8 mouse cellular contexts compared by ENCODE assay signal in genomic region chr10:115323295-115323694, GRCm38 (mm10). TPM values are rescaled to one million over a fixed set of nuclear protein-coding genes. Genes with fewer than 3 reads are reported as not detected.
DNase-seq lines count a peak whose midpoint lies in the region; ATAC-seq lines count a peak whose summit lies in the region.

No protein-coding gene starts in this region.

- H3K4me2 ChIP-seq in intestine, embryonic 14.5 days (ENCODE audit: low read length) = no peak overlapping the region
- no peak overlapping the region for H3K4me2 ChIP-seq in intestine, embryonic 16.5 days (ENCODE audit: low read depth, low read length)
- no peak overlapping the region for H3K4me2 ChIP-seq in midbrain, embryonic 14.5 days (ENCODE audit: low read length)

- H3K36me3 ChIP-seq in intestine, embryonic 14.5 days (ENCODE audit: control insufficient read depth, insufficient read depth, low read length) = no peaks in the 10 kb centered on the region
- H3K36me3 ChIP-seq in intestine, embryonic 16.5 days (ENCODE audit: control insufficient read depth, insufficient read depth, low read length) = no peaks in the 10 kb centered on the region
- H3K36me3 ChIP-seq in midbrain, embryonic 14.5 days (ENCODE audit: control insufficient read depth, insufficient read depth, low read length) = no peaks in the 10 kb centered on the region

- no peak overlapping the region for H3K27ac ChIP-seq in intestine, embryonic 14.5 days (ENCODE audit: low read depth)
- H3K27ac ChIP-seq in intestine, embryonic 16.5 days (ENCODE audit: low read length) = no peak overlapping the region
- no peak overlapping the region for H3K27ac ChIP-seq in midbrain, embryonic 14.5 days (replicated peaks; ENCODE audit: low read depth, low read length)

- H3K4me3 ChIP-seq in intestine, embryonic 14.5 days (ENCODE audit: low read depth, low read length) = no peak overlapping the region
- no peak overlapping the region for H3K4me3 ChIP-seq in intestine, embryonic 16.5 days (ENCODE audit: low read length)
- no peak overlapping the region for H3K4me3 ChIP-seq in midbrain, embryonic 14.5 days (replicated peaks; ENCODE audit: low read depth, low read length)

- no peak overlapping the region for H3K9ac ChIP-seq in intestine, embryonic 14.5 days (ENCODE audit: low read length)
- no peak overlapping the region for H3K9ac ChIP-seq in intestine, embryonic 16.5 days (ENCODE audit: low read depth, low read length)
- H3K9ac ChIP-seq in midbrain, embryonic 14.5 days (replicated peaks; ENCODE audit: low read length) = no peak overlapping the region

- no peaks in the 10 kb centered on the region for H3K4me1 ChIP-seq in intestine, embryonic 14.5 days (replicated peaks; ENCODE audit: control insufficient read depth, insufficient read depth, low read length)
- H3K4me1 ChIP-seq in intestine, embryonic 16.5 days (ENCODE audit: control insufficient read depth, insufficient read depth, low read length) = no peaks in the 10 kb centered on the region
- H3K4me1 ChIP-seq in midbrain, embryonic 14.5 days (ENCODE audit: control insufficient read depth, insufficient read depth, low read length) = no peaks in the 10 kb centered on the region

- intact Hi-C loops in heart, postnatal 36 days (cut with DNase I) = loop anchor here (2.0 kb wide), 3 partner anchors 38 to 294 kb away; partner anchors contain the start of genes Thap2 and Zfc3h1

- peak; percentile 78 for DNase-seq in intestine, embryonic 14.5 days (ENCODE audit: low spot score)
- peak; percentile 87 for DNase-seq in brain, adult 2 months (ENCODE audit: low read depth, low spot score)
- DNase-seq in heart, postnatal 36 days = peak; percentile 76 to 80
- peak; percentile 55 to 64 for DNase-seq in layer of hippocampus, postnatal 36 days
- DNase-seq in midbrain, embryonic 14.5 days = peak; percentile 89
- peak; percentile 50 to 66 for DNase-seq in spleen, postnatal 36 days (ENCODE audit: low spot score in 2 of 2)

- H3K27me3 ChIP-seq in intestine, embryonic 14.5 days (replicated peaks; ENCODE audit: control insufficient read depth, insufficient read depth, low read length) = no peaks in the 10 kb centered on the region
- no peaks in the 10 kb centered on the region for H3K27me3 ChIP-seq in intestine, embryonic 16.5 days (replicated peaks; ENCODE audit: control insufficient read depth, insufficient read depth, low read length)
- no peaks in the 10 kb centered on the region for H3K27me3 ChIP-seq in midbrain, embryonic 14.5 days (ENCODE audit: control insufficient read depth, insufficient read depth, low read length)

- WGBS in intestine, embryonic 14.5 days = 10% methylated on average over 6 of the region's 6 CpGs
- 9% methylated on average over 6 of the region's 6 CpGs for WGBS in intestine, embryonic 16.5 days
- 8% methylated on average over 6 of the region's 6 CpGs for WGBS in midbrain, embryonic 14.5 days

- H3K9me3 ChIP-seq in intestine, embryonic 14.5 days (ENCODE audit: control insufficient read depth, low read length) = no peaks in the 10 kb centered on the region
- H3K9me3 ChIP-seq in intestine, embryonic 16.5 days (ENCODE audit: control insufficient read depth, low read length) = no peaks in the 10 kb centered on the region
- no peaks in the 10 kb centered on the region for H3K9me3 ChIP-seq in midbrain, embryonic 14.5 days (ENCODE audit: control insufficient read depth, low read length)

- no peak for ATAC-seq in intestine, embryonic 14.5 days (replicated peaks; ENCODE audit: low FRiP score, low TSS enrichment, low read depth)
- no peak for ATAC-seq in intestine, embryonic 16.5 days
- ATAC-seq in erythroblast, adult 5-6 weeks (replicated peaks; ENCODE audit: low FRiP score, poor library complexity, severe bottlenecking) = peak; percentile 88
- ATAC-seq in midbrain, embryonic 14.5 days (ENCODE audit: low FRiP score, low TSS enrichment) = no peak

RNA-seq across cellular contexts. Expression of gene Rab21, which starts 7.9 kb away (rescaled TPM):
- 6.9 and 7.5 TPM in 2 replicates for polyA plus RNA-seq in intestine, embryonic 14.5 days (2014; fragmentation: Nextera tagmentation; extraction: Ambion mirVana)
- 4.7 and 5.1 TPM in 2 replicates for polyA plus RNA-seq in intestine, embryonic 16.5 days (2015; fragmentation: Nextera tagmentation; extraction: Ambion mirVana)
- 28.2 and 38.2 TPM in 2 replicates for total RNA-seq in erythroblast, adult 5-6 weeks (2015; ENCODE audit: low replicate concordance)
- total RNA-seq in erythroblast, adult 5-6 weeks (2017; ENCODE audit: low replicate concordance) = 18.9 and 31.2 TPM in 2 replicates
- 10 to 100 TPM; 74.1 to 80.5 TPM for total RNA-seq in heart, postnatal 36 days (2021)
- 10 to 100 TPM; 52.7 to 58.9 TPM for total RNA-seq in layer of hippocampus, postnatal 36 days (2021)
- 12.8 and 14.0 TPM in 2 replicates for polyA plus RNA-seq in midbrain, embryonic 14.5 days (2014; fragmentation: Nextera tagmentation; extraction: Ambion mirVana)

RNA-seq across cellular contexts. Expression of gene Tmem19, which starts 39.0 kb away (rescaled TPM):
- polyA plus RNA-seq in intestine, embryonic 14.5 days (2014; fragmentation: Nextera tagmentation; extraction: Ambion mirVana) = 26.5 and 33.2 TPM in 2 replicates
- 35.2 and 43.4 TPM in 2 replicates for polyA plus RNA-seq in intestine, embryonic 16.5 days (2015; fragmentation: Nextera tagmentation; extraction: Ambion mirVana)
- total RNA-seq in erythroblast, adult 5-6 weeks (2015; ENCODE audit: low replicate concordance) = 4.0 and 4.8 TPM in 2 replicates
- total RNA-seq in erythroblast, adult 5-6 weeks (2017; ENCODE audit: low replicate concordance) = 2.5 and 7.5 TPM in 2 replicates
- total RNA-seq in heart, postnatal 36 days (2021) = 10 to 100 TPM; 11.6 to 15.5 TPM
- total RNA-seq in layer of hippocampus, postnatal 36 days (2021) = 10 to 100 TPM; 39.7 to 41.7 TPM
- polyA plus RNA-seq in midbrain, embryonic 14.5 days (2014; fragmentation: Nextera tagmentation; extraction: Ambion mirVana) = 32.5 and 43.3 TPM in 2 replicates
